ENCODE assay signal across 8 mouse cellular contexts in the genomic region with DNA sequence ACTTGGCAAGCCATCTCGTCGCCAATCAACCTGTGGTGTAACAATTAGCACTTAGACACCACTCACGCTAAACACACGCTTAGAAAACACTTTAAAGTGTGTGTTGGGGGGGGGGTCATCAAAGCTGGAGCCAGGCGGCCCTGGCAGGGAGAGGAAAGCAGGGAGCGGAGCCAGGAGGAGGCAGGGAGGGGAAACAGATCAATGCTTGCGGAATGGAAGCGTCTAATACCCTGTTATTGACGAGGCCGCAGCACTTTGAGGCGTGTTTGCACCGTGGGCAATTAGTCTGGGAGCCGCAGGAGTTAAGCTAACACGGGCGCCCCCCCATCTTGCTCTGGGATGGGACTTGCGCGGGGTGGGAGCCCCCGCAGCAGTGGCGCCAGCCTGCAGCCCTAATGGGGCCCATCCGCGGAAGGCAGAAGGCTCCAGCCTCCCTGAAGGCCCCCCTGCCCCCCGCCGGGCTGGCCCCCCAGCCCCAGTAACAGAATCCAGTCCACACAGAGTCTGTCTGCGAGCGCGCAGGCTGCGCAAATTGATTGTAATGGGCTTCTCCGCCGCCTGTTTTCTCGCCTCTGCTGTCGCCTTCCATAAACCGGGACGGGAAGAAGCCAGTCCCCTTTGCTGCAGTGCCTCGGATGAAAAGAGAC.
DNase-seq lines count a peak whose midpoint lies in the region; ATAC-seq and TF ChIP-seq lines count a peak whose summit lies in the region.

No protein-coding gene starts in this region.

- intact Hi-C loops in heart, postnatal 36 days (cut with DNase I): no loop called here

- no peak for TF ChIP-seq POLR2A in ES-Bruce4 (IDR thresholded peaks at IDR 0.05; ENCODE audit: insufficient read depth, low read length)

- H3K9me3 ChIP-seq in heart, embryonic 13.5 days: no peaks in the 10 kb centered on the region
- no peaks in the 10 kb centered on the region for H3K9me3 ChIP-seq in ES-Bruce4 (replicated peaks; ENCODE audit: control insufficient read depth, insufficient read depth, low read length, poor library complexity, severe bottlenecking)
- H3K9me3 ChIP-seq in forebrain, embryonic 13.5 days (replicated peaks): no peaks in the 10 kb centered on the region
- H3K9me3 ChIP-seq in liver, embryonic 15.5 days (replicated peaks): no peaks in the 10 kb centered on the region

- no peak for TF ChIP-seq CTCF in ES-Bruce4 (IDR thresholded peaks at IDR 0.05; ENCODE audit: low read depth, low read length)

- H3K4me1 ChIP-seq in heart, embryonic 13.5 days: peaks cover 8% of the 10 kb centered on the region
- no peaks in the 10 kb centered on the region for H3K4me1 ChIP-seq in ES-Bruce4 (ENCODE audit: control insufficient read depth, insufficient read depth, low read length)
- peaks cover 15% of the 10 kb centered on the region for H3K4me1 ChIP-seq in forebrain, embryonic 13.5 days
- no peaks in the 10 kb centered on the region for H3K4me1 ChIP-seq in liver, embryonic 15.5 days (replicated peaks)

- no peak overlapping the region for H3K27ac ChIP-seq in heart, embryonic 13.5 days (replicated peaks)
- H3K27ac ChIP-seq in ES-Bruce4 (ENCODE audit: insufficient read depth, low read length): no peak overlapping the region
- H3K27ac ChIP-seq in forebrain, embryonic 13.5 days: peak overlapping the region; percentile 40; the same call in 1 of the 2 replicates
- H3K27ac ChIP-seq in liver, embryonic 15.5 days (replicated peaks): no peak overlapping the region

- ATAC-seq in heart, embryonic 13.5 days (ENCODE audit: extremely low read depth, insufficient number of reproducible peaks, low FRiP score, low TSS enrichment): no peak
- peak; percentile 75 for ATAC-seq in forebrain, embryonic 13.5 days
- ATAC-seq in liver, embryonic 15.5 days (ENCODE audit: insufficient read depth): no peak
- no peak for ATAC-seq in megakaryocyte, adult 5-6 weeks (ENCODE audit: poor library complexity, severe bottlenecking)
- ATAC-seq in frontal cortex, adult (ENCODE audit: low TSS enrichment): no peak

- no peak for DNase-seq in heart, postnatal 36 days
- no peak for DNase-seq in urinary bladder, postnatal 25 days (ENCODE audit: low spot score)

- TF ChIP-seq EP300 in ES-Bruce4 (IDR thresholded peaks at IDR 0.05; ENCODE audit: insufficient read depth, low read depth, low read length): no peak

- peak overlapping the region; percentile 74 for H3K4me2 ChIP-seq in heart, embryonic 13.5 days
- peak overlapping the region; percentile 84 for H3K4me2 ChIP-seq in forebrain, embryonic 13.5 days
- peak overlapping the region; percentile 10; the same call in 1 of the 2 replicates for H3K4me2 ChIP-seq in liver, embryonic 15.5 days

- 3% methylated on average over 34 of the region's 34 CpGs for WGBS in heart, embryonic 13.5 days
- WGBS in forebrain, embryonic 13.5 days: under 1% methylated on average over 34 of the region's 34 CpGs
- WGBS in liver, embryonic 15.5 days (ENCODE audit: insufficient replicate concordance): 3% methylated on average over 34 of the region's 34 CpGs

- peaks cover 58% of the 10 kb centered on the region for H3K27me3 ChIP-seq in heart, embryonic 13.5 days (replicated peaks)
- no peaks in the 10 kb centered on the region for H3K27me3 ChIP-seq in ES-Bruce4 (ENCODE audit: control insufficient read depth, insufficient read depth, low read length, poor library complexity, severe bottlenecking)
- H3K27me3 ChIP-seq in forebrain, embryonic 13.5 days: peaks cover 53% of the 10 kb centered on the region
- peaks cover 25% of the 10 kb centered on the region for H3K27me3 ChIP-seq in liver, embryonic 15.5 days

- H3K4me3 ChIP-seq in heart, embryonic 13.5 days: peak overlapping the region; percentile 46
- peak overlapping the region; percentile 37 for H3K4me3 ChIP-seq in ES-Bruce4 (ENCODE audit: low read depth, low read length)
- H3K4me3 ChIP-seq in forebrain, embryonic 13.5 days: peak overlapping the region; percentile 38
- no peak overlapping the region for H3K4me3 ChIP-seq in liver, embryonic 15.5 days (replicated peaks)

- peak overlapping the region; percentile 75 for H3K9ac ChIP-seq in heart, embryonic 13.5 days
- H3K9ac ChIP-seq in ES-Bruce4 (ENCODE audit: low read depth, poor library complexity, severe bottlenecking): peak overlapping the region; percentile 36; the same call in 1 of the 2 replicates
- H3K9ac ChIP-seq in forebrain, embryonic 13.5 days: peak overlapping the region; percentile 68
- no peak overlapping the region for H3K9ac ChIP-seq in liver, embryonic 15.5 days

- no peaks in the 10 kb centered on the region for H3K36me3 ChIP-seq in heart, embryonic 13.5 days
- no peaks in the 10 kb centered on the region for H3K36me3 ChIP-seq in ES-Bruce4 (ENCODE audit: control insufficient read depth, insufficient read depth, low read length, poor library complexity, severe bottlenecking)
- H3K36me3 ChIP-seq in forebrain, embryonic 13.5 days (ENCODE audit: poor library complexity, severe bottlenecking): no peaks in the 10 kb centered on the region
- no peaks in the 10 kb centered on the region for H3K36me3 ChIP-seq in liver, embryonic 15.5 days (replicated peaks)

Comparison
In these comparisons a context has a peak if more than half of its experiments do, and no peak if none do; other contexts are left out.
1. H3K4me2 ChIP-seq: peak in every context shown above with its lines; median percentile 84 in forebrain, embryonic 13.5 days; 74 in heart, embryonic 13.5 days; 10 in liver, embryonic 15.5 days.